Mouse (Mus musculus): Measurements from ENCODE around the gene Tbc1d7. TPM values are rescaled to one million over a fixed set of nuclear protein-coding genes. Genes with fewer than 3 reads are reported as not detected.

Tbc1d7 gene
- polyA plus RNA-seq (2015; fragmentation: Nextera tagmentation; extraction: Ambion mirVana): 28.0 and 33.9 TPM in 2 replicates

- ATAC-seq: peak; percentile 97
- no peaks in the 10 kb centered on the region for H3K27me3 ChIP-seq (replicated peaks; ENCODE audit: control insufficient read depth, insufficient read depth, low read length)
- H3K9me3 ChIP-seq (ENCODE audit: control insufficient read depth, low read length): no peaks in the 10 kb centered on the region
- H3K4me3 ChIP-seq (ENCODE audit: low read length): peak within 1 kb of the TSS; percentile 64
- peak within 1 kb of the TSS; percentile 55 for H3K27ac ChIP-seq (ENCODE audit: low read length)
- H3K4me1 ChIP-seq (ENCODE audit: control insufficient read depth, insufficient read depth, low read length): peaks cover 7% of the 10 kb centered on the region
- peak within 1 kb of the TSS; percentile 83 for H3K4me2 ChIP-seq (ENCODE audit: low read depth, low read length)
- 1% methylated on average over 48 of the region's 48 CpGs for WGBS
- peak within 1 kb of the TSS; percentile 84 for H3K9ac ChIP-seq (ENCODE audit: low read depth, low read length)
- no peaks in the 10 kb centered on the region for H3K36me3 ChIP-seq (ENCODE audit: control insufficient read depth, insufficient read depth, low read length)
These were observed at the start of gene Tbc1d7 for GRCm38 (mm10) chr13:43171020-43171710. TSS of gene Tbc1d7 (minus strand) at chr13:43171501.

GRCm38 (mm10) chr13:43220635-43221034, 49.3 kb upstream of the Tbc1d7 start:
- Histone ChIP-seq H3K9me3 (ENCODE audit: control insufficient read depth, low read length) (no peaks in the 10 kb centered on the region; the same call in 1 of the 2 replicates), H3K27me3 (replicated peaks; ENCODE audit: control insufficient read depth, insufficient read depth, low read length) (no peaks in the 10 kb centered on the region), H3K36me3 (ENCODE audit: control insufficient read depth, insufficient read depth, low read length) (no peaks in the 10 kb centered on the region), H3K27ac (ENCODE audit: low read length) (no peak overlapping the region), H3K4me3 (ENCODE audit: low read length) (no peak overlapping the region), H3K4me2 (ENCODE audit: low read depth, low read length) (no peak overlapping the region), H3K4me1 (ENCODE audit: control insufficient read depth, insufficient read depth, low read length) (no peaks in the 10 kb centered on the region), H3K9ac (ENCODE audit: low read depth, low read length) (no peak overlapping the region)
- 84% methylated on average over 1 of the region's 1 CpGs for WGBS
- no peak for ATAC-seq

DNA sequence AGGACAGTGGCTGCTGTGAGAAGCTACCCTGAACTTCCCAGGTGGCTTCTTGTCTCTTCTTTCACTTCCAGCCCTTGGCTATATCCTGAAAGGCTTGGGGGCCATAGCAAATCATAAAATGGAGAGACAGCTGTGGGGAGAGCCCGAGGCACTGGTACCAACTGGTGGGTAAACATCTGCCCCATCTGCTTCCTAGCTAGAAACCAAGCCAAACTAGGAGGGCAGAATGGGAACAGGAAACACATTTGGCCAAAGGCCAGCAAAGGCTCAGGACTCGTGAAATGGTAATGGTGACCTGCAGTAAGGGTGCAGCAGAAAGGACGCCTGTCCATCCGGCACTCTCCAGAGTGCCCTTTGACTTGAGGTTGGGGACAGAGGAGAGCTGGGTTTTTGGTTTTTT, 47.5 kb upstream of the Tbc1d7 start:
- ATAC-seq: no peak
- no peak overlapping the region for H3K27ac ChIP-seq (ENCODE audit: low read length)
- no peak overlapping the region for H3K9ac ChIP-seq (ENCODE audit: low read depth, low read length)
- H3K4me3 ChIP-seq (ENCODE audit: low read length): no peak overlapping the region
- H3K27me3 ChIP-seq (replicated peaks; ENCODE audit: control insufficient read depth, insufficient read depth, low read length): no peaks in the 10 kb centered on the region
- H3K9me3 ChIP-seq (ENCODE audit: control insufficient read depth, low read length): no peaks in the 10 kb centered on the region
- no peaks in the 10 kb centered on the region for H3K36me3 ChIP-seq (ENCODE audit: control insufficient read depth, insufficient read depth, low read length)
- H3K4me2 ChIP-seq (ENCODE audit: low read depth, low read length): no peak overlapping the region
- H3K4me1 ChIP-seq (ENCODE audit: control insufficient read depth, insufficient read depth, low read length): no peaks in the 10 kb centered on the region
- WGBS: 52% methylated on average over 4 of the region's 4 CpGs

DNA sequence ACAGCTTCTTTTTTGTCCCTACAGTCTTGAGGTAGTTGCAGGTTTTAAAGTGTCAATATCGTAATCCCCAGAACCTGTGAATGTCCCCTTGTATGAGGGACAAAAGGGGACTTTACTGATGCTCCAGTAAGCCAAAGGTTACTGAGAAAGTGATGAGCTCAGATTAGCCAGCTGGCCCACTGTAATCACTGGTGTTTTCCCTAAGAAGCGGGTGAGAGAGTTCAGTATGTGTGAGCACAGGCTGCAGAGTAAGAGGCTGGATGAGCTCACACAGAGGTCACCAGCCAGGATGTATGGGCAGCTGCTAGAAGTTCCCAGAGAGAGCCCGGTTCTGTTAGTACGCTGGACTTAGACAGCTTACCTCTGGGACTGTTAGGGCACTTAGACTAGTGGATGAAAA, 47.0 kb upstream of the Tbc1d7 start:
- no peak for ATAC-seq
- no peaks in the 10 kb centered on the region for H3K9me3 ChIP-seq (ENCODE audit: control insufficient read depth, low read length)
- H3K4me2 ChIP-seq (ENCODE audit: low read depth, low read length): no peak overlapping the region
- H3K9ac ChIP-seq (ENCODE audit: low read depth, low read length): no peak overlapping the region
- H3K4me3 ChIP-seq (ENCODE audit: low read length): no peak overlapping the region
- H3K27me3 ChIP-seq (replicated peaks; ENCODE audit: control insufficient read depth, insufficient read depth, low read length): no peaks in the 10 kb centered on the region
- WGBS: 58% methylated on average over 4 of the region's 4 CpGs
- H3K36me3 ChIP-seq (ENCODE audit: control insufficient read depth, insufficient read depth, low read length): no peaks in the 10 kb centered on the region
- no peak overlapping the region for H3K27ac ChIP-seq (ENCODE audit: low read length)
- H3K4me1 ChIP-seq (ENCODE audit: control insufficient read depth, insufficient read depth, low read length): no peaks in the 10 kb centered on the region

DNA sequence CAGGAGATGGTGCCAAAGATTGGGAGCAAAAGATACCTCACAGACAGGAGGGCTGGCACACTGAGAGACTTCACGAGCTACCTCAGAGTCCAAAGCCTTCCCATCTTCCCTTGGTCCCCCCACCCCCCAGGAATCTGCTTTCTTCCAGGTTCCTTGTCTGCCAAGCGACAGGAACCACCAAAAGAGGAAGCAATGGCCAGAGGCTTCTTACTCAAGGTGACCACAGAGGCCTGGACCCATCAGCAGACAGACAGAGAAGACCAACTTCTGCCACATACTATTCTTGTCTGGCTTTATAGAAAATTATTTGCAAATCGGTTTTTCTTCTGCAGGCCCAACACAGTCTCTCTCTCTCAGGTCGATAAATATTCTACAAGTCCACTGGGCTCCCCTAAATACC, 46.4 kb upstream of the Tbc1d7 start:
- H3K36me3 ChIP-seq (ENCODE audit: control insufficient read depth, insufficient read depth, low read length): no peaks in the 10 kb centered on the region
- ATAC-seq: no peak
- no peak overlapping the region for H3K27ac ChIP-seq (ENCODE audit: low read length)
- no peak overlapping the region for H3K4me3 ChIP-seq (ENCODE audit: low read length)
- no peak overlapping the region for H3K4me2 ChIP-seq (ENCODE audit: low read depth, low read length)
- WGBS: 67% methylated on average over 4 of the region's 4 CpGs
- no peaks in the 10 kb centered on the region for H3K27me3 ChIP-seq (replicated peaks; ENCODE audit: control insufficient read depth, insufficient read depth, low read length)
- no peak overlapping the region for H3K9ac ChIP-seq (ENCODE audit: low read depth, low read length)
- H3K4me1 ChIP-seq (ENCODE audit: control insufficient read depth, insufficient read depth, low read length): no peaks in the 10 kb centered on the region
- H3K9me3 ChIP-seq (ENCODE audit: control insufficient read depth, low read length): no peaks in the 10 kb centered on the region

GRCm38 (mm10) chr13:43217059-43217458, 45.8 kb upstream of the Tbc1d7 start:
- H3K27ac ChIP-seq (ENCODE audit: low read length): no peak overlapping the region
- H3K4me1 ChIP-seq (ENCODE audit: control insufficient read depth, insufficient read depth, low read length): 0 out of 2 replicates have a peak, but pooled peaks cover 5% of the 10 kb centered on the region
- no peak overlapping the region for H3K4me3 ChIP-seq (ENCODE audit: low read length)
- H3K9me3 ChIP-seq (ENCODE audit: control insufficient read depth, low read length): no peaks in the 10 kb centered on the region
- no peak for ATAC-seq
- H3K27me3 ChIP-seq (replicated peaks; ENCODE audit: control insufficient read depth, insufficient read depth, low read length): no peaks in the 10 kb centered on the region
- no peak overlapping the region for H3K4me2 ChIP-seq (ENCODE audit: low read depth, low read length)
- no peaks in the 10 kb centered on the region for H3K36me3 ChIP-seq (ENCODE audit: control insufficient read depth, insufficient read depth, low read length)
- WGBS: 78% methylated on average over 8 of the region's 8 CpGs
- H3K9ac ChIP-seq (ENCODE audit: low read depth, low read length): no peak overlapping the region

- no peak for ATAC-seq
- Histone ChIP-seq H3K9me3 (ENCODE audit: control insufficient read depth, low read length) (no peaks in the 10 kb centered on the region), H3K4me3 (ENCODE audit: low read length) (no peak overlapping the region), H3K4me2 (ENCODE audit: low read depth, low read length) (no peak overlapping the region), H3K4me1 (ENCODE audit: control insufficient read depth, insufficient read depth, low read length) (0 out of 2 replicates have a peak, but pooled peaks cover 5% of the 10 kb centered on the region), H3K27ac (ENCODE audit: low read length) (no peak overlapping the region), H3K27me3 (replicated peaks; ENCODE audit: control insufficient read depth, insufficient read depth, low read length) (no peaks in the 10 kb centered on the region), H3K36me3 (ENCODE audit: control insufficient read depth, insufficient read depth, low read length) (no peaks in the 10 kb centered on the region), H3K9ac (ENCODE audit: low read depth, low read length) (no peak overlapping the region)
- 65% methylated on average over 9 of the region's 9 CpGs for WGBS
These were observed 44.8 kb upstream of the Tbc1d7 start for GRCm38 (mm10) chr13:43215994-43216706.

DNA sequence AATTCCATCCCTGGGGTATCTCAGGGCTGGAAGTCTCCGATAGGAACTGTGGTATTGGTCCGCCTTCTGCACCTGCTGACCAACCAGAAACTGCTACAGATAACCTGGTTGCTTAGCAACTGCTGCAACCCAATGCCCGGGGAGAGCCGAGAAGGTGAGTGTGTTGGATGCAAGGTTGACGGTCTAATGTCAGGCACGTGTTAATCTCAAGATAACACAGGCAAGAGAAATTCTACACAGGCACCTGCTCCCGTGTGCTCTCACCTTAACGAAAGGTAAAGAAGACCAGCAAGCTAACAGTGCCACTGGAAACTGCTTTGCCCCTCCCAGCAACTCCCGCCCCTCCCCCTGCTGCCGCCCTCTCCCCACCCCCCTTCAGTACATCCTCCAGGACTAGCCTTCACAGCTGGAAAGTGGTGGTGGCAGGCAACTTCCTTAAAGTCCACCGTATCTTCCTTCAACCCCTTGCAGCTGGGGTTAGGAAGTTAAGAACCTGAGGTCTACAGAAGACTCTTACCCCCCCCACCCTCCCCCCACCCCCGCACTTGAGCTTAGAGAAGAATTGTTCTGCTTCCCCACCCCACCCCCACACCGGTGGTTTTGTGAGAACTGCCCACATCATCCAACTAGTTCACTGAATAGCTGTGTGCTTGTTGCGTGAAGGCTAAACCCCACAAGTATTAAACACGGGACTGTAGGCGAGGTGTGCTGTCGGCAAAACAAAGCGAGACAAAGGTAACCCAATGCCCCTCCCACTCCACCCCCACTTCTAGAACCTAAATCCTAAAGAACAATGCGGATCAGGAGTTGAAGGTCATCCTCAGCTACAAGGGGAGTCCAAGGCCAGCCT, 44.1 kb upstream of the Tbc1d7 start:
- Histone ChIP-seq H3K27ac (ENCODE audit: low read length) (no peak overlapping the region), H3K4me3 (ENCODE audit: low read length) (no peak overlapping the region)
- ATAC-seq: peak; percentile 78

DNA sequence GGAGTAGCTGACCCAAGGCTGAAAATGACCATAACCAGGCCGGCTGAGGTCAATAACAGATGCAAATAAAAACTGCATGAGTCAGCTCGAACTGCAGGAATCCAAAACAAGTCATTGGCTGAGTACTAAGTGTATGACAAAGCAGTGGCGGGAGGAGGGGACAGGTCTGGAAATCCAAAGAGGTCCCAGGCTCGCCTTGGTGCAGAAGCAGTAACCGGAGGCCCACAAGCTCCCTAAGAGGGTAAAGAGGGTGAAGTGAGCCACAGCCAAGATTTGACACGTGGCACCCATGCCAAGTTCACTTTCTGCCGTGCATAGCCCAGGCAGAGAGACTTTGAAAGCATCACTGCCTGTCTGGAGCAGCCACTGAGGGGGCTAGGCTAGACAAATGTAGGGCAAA, 41.0 kb upstream of the Tbc1d7 start:
- no peaks in the 10 kb centered on the region for H3K36me3 ChIP-seq (ENCODE audit: control insufficient read depth, insufficient read depth, low read length)
- no peak overlapping the region for H3K4me3 ChIP-seq (ENCODE audit: low read length)
- ATAC-seq: no peak
- 55% methylated on average over 7 of the region's 7 CpGs for WGBS
- no peak overlapping the region for H3K4me2 ChIP-seq (ENCODE audit: low read depth, low read length)
- no peak overlapping the region for H3K27ac ChIP-seq (ENCODE audit: low read length)
- no peak overlapping the region for H3K9ac ChIP-seq (ENCODE audit: low read depth, low read length)
- no peaks in the 10 kb centered on the region for H3K9me3 ChIP-seq (ENCODE audit: control insufficient read depth, low read length)
- H3K4me1 ChIP-seq (ENCODE audit: control insufficient read depth, insufficient read depth, low read length): 0 out of 2 replicates have a peak, but pooled peaks cover 5% of the 10 kb centered on the region
- no peaks in the 10 kb centered on the region for H3K27me3 ChIP-seq (replicated peaks; ENCODE audit: control insufficient read depth, insufficient read depth, low read length)

More for the DNA sequence above, 44.1 kb upstream of the Tbc1d7 start:
- no peak overlapping the region for H3K9ac ChIP-seq (ENCODE audit: low read depth, low read length)
- H3K27me3 ChIP-seq (replicated peaks; ENCODE audit: control insufficient read depth, insufficient read depth, low read length): no peaks in the 10 kb centered on the region
- H3K4me2 ChIP-seq (ENCODE audit: low read depth, low read length): no peak overlapping the region
- H3K9me3 ChIP-seq (ENCODE audit: control insufficient read depth, low read length): no peaks in the 10 kb centered on the region
- H3K36me3 ChIP-seq (ENCODE audit: control insufficient read depth, insufficient read depth, low read length): no peaks in the 10 kb centered on the region
- 22% methylated on average over 19 of the region's 19 CpGs for WGBS
- H3K4me1 ChIP-seq (ENCODE audit: control insufficient read depth, insufficient read depth, low read length): 0 out of 2 replicates have a peak, but pooled peaks cover 5% of the 10 kb centered on the region
